Mouse (Mus musculus): ENCODE measurements around the gene Gm9117. TPM values are rescaled to one million over a fixed set of nuclear protein-coding genes. Genes with fewer than 3 reads are reported as not detected.
"Not testable (repeated sequence)": the region's sequence is repeated elsewhere in the genome, so short reads cannot be mapped to it uniquely, and the experiment has no call there.

Gm9117 gene
- not detected for polyA plus RNA-seq (2017; shearing (Covaris generic))

GRCm38 (mm10) chr3:93943443-93943842, at the start of gene Gm9117:
Gene Gm9117 (minus strand): TSS chr3:93943543.
- ATAC-seq = not testable (repeated sequence)

- not testable (repeated sequence) for ATAC-seq
Measured at GRCm38 (mm10) chr3:93968938-93969337, 25.6 kb upstream of the Gm9117 start.

- ATAC-seq = not testable (repeated sequence)
Measured at GRCm38 (mm10) chr3:93961214-93961613, 17.9 kb upstream of the Gm9117 start, which contains the start of gene Tdpoz5. Gene Tdpoz5 (minus strand): TSS chr3:93961314.

- ATAC-seq = not testable (repeated sequence)
Measured at GRCm38 (mm10) chr3:93938386-93938785, 5.0 kb downstream of the Gm9117 start.

Other genes with a start within 250 kb of the Gm9117 start
- not detected for gene Gm5773, start 170.5 kb downstream of the Gm9117 start, polyA plus RNA-seq (2017; shearing (Covaris generic))
- gene Tdpoz4, start 147.1 kb downstream of the Gm9117 start, polyA plus RNA-seq (2017; shearing (Covaris generic)) = not detected
- not detected for gene Tdpoz3, start 117.5 kb downstream of the Gm9117 start, polyA plus RNA-seq (2017; shearing (Covaris generic))
- not detected for gene Tdpoz5, start 17.8 kb upstream of the Gm9117 start, polyA plus RNA-seq (2017; shearing (Covaris generic))
- gene Gm9125, start 111.3 kb upstream of the Gm9117 start, polyA plus RNA-seq (2017; shearing (Covaris generic)) = not detected
- gene Gm10697, start 129.1 kb upstream of the Gm9117 start, polyA plus RNA-seq (2017; shearing (Covaris generic)) = not detected
- not detected for gene Gm10696, start 234.7 kb upstream of the Gm9117 start, polyA plus RNA-seq (2017; shearing (Covaris generic))